Mouse (Mus musculus): ENCODE measurements around the gene Calr3. TPM values are rescaled to one million over a fixed set of nuclear protein-coding genes. Genes with fewer than 3 reads are reported as not detected.

The Calr3 gene
- polyA plus RNA-seq, 1 experiment from 2014 or later: 1.3 TPM

DNA sequence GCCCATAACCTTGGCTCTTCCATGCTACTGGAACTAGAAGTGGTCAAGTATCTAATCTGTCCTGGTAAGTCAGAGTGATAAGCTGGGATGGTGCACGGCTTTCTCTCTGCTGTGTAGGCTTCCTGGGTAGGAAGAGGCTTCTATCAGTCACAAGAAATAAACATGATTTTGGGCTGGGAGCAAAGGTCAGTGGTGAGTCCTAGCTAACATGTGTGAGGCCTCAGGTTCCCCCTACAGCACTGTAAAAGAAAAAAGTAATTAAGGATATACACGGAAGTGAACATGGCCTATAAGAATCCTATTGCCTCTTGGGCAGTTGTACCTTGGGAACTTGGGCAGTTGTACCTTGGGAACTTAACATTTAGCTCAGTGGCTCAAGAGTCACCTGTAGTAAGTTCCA, 66.8 kb downstream of the Calr3 start:
- Histone ChIP-seq H3K4me3 (no peak overlapping the region), H3K4me2 (no peak overlapping the region), H3K9me3 (no peaks in the 10 kb centered on the region), H3K27me3 (no peaks in the 10 kb centered on the region), H3K9ac (no peak overlapping the region), H3K36me3 (peaks cover 97% of the 10 kb centered on the region), H3K27ac (no peak overlapping the region), H3K4me1 (replicated peaks) (no peaks in the 10 kb centered on the region)
- no peak for ATAC-seq (ENCODE audit: low FRiP score)
- WGBS: 96% methylated on average over 2 of the region's 2 CpGs

DNA sequence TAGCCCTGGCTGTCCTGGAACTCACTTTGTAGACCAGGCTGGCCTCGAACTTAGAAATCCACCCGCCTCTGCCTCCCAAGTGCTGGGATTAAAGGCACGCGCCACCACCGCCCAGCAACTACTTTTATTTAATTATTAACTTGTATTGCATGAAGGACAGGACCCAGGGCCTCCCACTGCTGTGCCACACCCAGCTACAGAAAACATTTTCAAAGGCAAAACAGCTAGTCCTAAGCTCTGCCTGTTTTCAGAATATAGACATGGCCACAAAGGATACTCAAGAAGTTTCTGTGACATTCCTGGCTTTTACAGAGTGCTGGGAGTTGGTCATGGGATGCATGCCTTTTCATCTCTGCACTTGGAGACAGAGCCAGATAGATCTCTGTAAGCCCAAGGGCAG, 67.4 kb downstream of the Calr3 start:
- H3K27me3 ChIP-seq: no peaks in the 10 kb centered on the region
- H3K27ac ChIP-seq: no peak overlapping the region
- WGBS: 93% methylated on average over 5 of the region's 5 CpGs
- H3K9me3 ChIP-seq: no peaks in the 10 kb centered on the region
- H3K4me3 ChIP-seq: no peak overlapping the region
- ATAC-seq (ENCODE audit: low FRiP score): no peak
- no peak overlapping the region for H3K9ac ChIP-seq
- no peaks in the 10 kb centered on the region for H3K4me1 ChIP-seq (replicated peaks)
- peaks cover 97% of the 10 kb centered on the region for H3K36me3 ChIP-seq
- H3K4me2 ChIP-seq: no peak overlapping the region

DNA sequence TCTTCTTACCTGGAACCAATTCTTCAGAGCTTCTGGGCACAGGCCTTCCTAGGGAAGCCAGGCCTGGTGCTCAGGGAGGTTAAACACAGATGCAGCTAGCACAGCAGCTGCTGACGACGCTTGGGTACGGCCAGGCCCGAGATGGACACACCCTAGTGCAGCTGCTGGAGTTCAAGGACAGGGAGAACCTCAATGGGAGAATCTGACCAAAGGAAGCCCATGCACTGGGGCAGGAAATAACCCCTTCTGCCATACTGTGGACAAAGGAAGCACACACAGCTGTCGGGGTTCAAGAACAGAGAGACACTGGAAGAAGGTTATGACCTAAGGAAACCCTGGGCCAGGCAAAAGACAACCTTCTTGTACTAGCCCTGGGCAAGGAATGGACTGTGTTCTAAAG, 68.5 kb downstream of the Calr3 start:
- Histone ChIP-seq H3K9me3 (no peaks in the 10 kb centered on the region), H3K27ac (no peak overlapping the region), H3K27me3 (no peaks in the 10 kb centered on the region)

More for the DNA sequence above, 68.5 kb downstream of the Calr3 start:
- WGBS: 81% methylated on average over 5 of the region's 5 CpGs
- peaks cover 97% of the 10 kb centered on the region for H3K36me3 ChIP-seq
- no peak overlapping the region for H3K4me3 ChIP-seq
- ATAC-seq (ENCODE audit: low FRiP score): no peak
- no peak overlapping the region for H3K9ac ChIP-seq
- H3K4me1 ChIP-seq (replicated peaks): no peaks in the 10 kb centered on the region
- H3K4me2 ChIP-seq: no peak overlapping the region

Small RNA genes within 50 kb of the gene (microRNA-seq; reads per million reads assigned to microRNA genes)
- 0.93 reads per million for gene Mir7068

Other genes starting within 250 kb of the Calr3 start
- gene Cib3, start 231.0 kb downstream of the Calr3 start, polyA plus RNA-seq (2015; fragmentation: Nextera tagmentation; extraction: Ambion mirVana): not detected in 2 replicates
- gene Gm11034, start 230.2 kb downstream of the Calr3 start, polyA plus RNA-seq (2015; fragmentation: Nextera tagmentation; extraction: Ambion mirVana): not detected in 2 replicates
- 108 and 109 TPM in 2 replicates for gene Fam32a, start 224.1 kb downstream of the Calr3 start, polyA plus RNA-seq (2015; fragmentation: Nextera tagmentation; extraction: Ambion mirVana)
- 247 and 261 TPM in 2 replicates for gene Ap1m1, start 203.9 kb downstream of the Calr3 start, polyA plus RNA-seq (2015; fragmentation: Nextera tagmentation; extraction: Ambion mirVana)
- 15.4 TPM in 2 replicates for gene Gm10282, start 138.6 kb downstream of the Calr3 start, polyA plus RNA-seq (2015; fragmentation: Nextera tagmentation; extraction: Ambion mirVana)
- gene Klf2, start 124.8 kb downstream of the Calr3 start, polyA plus RNA-seq (2015; fragmentation: Nextera tagmentation; extraction: Ambion mirVana): 5.0 and 5.9 TPM in 2 replicates
- 62.0 and 65.0 TPM in 2 replicates for gene Eps15l1, start 22.4 kb downstream of the Calr3 start, polyA plus RNA-seq (2015; fragmentation: Nextera tagmentation; extraction: Ambion mirVana)
- 18.0 and 18.9 TPM in 2 replicates for gene 1700030K09Rik, start within 50 bp of the Calr3 start, polyA plus RNA-seq (2015; fragmentation: Nextera tagmentation; extraction: Ambion mirVana)
- gene Cherp, start 31.4 kb upstream of the Calr3 start, polyA plus RNA-seq (2015; fragmentation: Nextera tagmentation; extraction: Ambion mirVana): 51.9 and 54.2 TPM in 2 replicates
- 9.1 and 9.2 TPM in 2 replicates for gene Slc35e1, start 48.7 kb upstream of the Calr3 start, polyA plus RNA-seq (2015; fragmentation: Nextera tagmentation; extraction: Ambion mirVana)
- gene Med26, start 104.4 kb upstream of the Calr3 start, polyA plus RNA-seq (2015; fragmentation: Nextera tagmentation; extraction: Ambion mirVana): 15.7 and 16.6 TPM in 2 replicates
- gene Smim7, start 127.2 kb upstream of the Calr3 start, polyA plus RNA-seq (2015; fragmentation: Nextera tagmentation; extraction: Ambion mirVana): 128 and 141 TPM in 2 replicates
- 19.3 and 20.4 TPM in 2 replicates for gene Tmem38a, start 128.2 kb upstream of the Calr3 start, polyA plus RNA-seq (2015; fragmentation: Nextera tagmentation; extraction: Ambion mirVana)
- 1.3 and 1.4 TPM in 2 replicates for gene Nwd1, start 202.8 kb upstream of the Calr3 start, polyA plus RNA-seq (2015; fragmentation: Nextera tagmentation; extraction: Ambion mirVana)

Measured in hindbrain, embryonic 13.5 days (tissue).